Mouse (Mus musculus) thymus, adult 18-20 months (tissue): Measurements from ENCODE around the gene Prkca.

Experiments used
- DNase-seq, 2 experiments: peaks; one replicate each; pipeline ENCODE4 v3.0.0; 2022; ENCODE audit warnings: mixed read lengths in 2 of 2

Prkca gene

GRCm38 (mm10) chr11:107903966-107904605, 439.6 kb downstream of the Prkca start:
- no peak for DNase-seq

GRCm38 (mm10) chr11:107900470-107900869, 443.3 kb downstream of the Prkca start:
- DNase-seq, result no peak

- no peak for DNase-seq
These were observed 445.0 kb downstream of the Prkca start for GRCm38 (mm10) chr11:107898698-107899097.

GRCm38 (mm10) chr11:107895635-107896034, 448.1 kb downstream of the Prkca start:
- DNase-seq, result no peak

GRCm38 (mm10) chr11:107891377-107891776, 452.4 kb downstream of the Prkca start:
- DNase-seq, result no peak

- no peak for DNase-seq
These were observed 456.4 kb downstream of the Prkca start for GRCm38 (mm10) chr11:107887342-107887741.
